Mouse (Mus musculus): Measurements from ENCODE around the gene Il18bp. TPM values are rescaled to one million over a fixed set of nuclear protein-coding genes. Genes with fewer than 3 reads are reported as not detected.

Gene Il18bp
- total RNA-seq, 2 experiments from 2014 or later: 1.3 to 2.4 TPM

Other genes starting within 250 kb of the Il18bp start
- not detected for gene Phox2a, start 200.4 kb downstream of the Il18bp start, total RNA-seq (2021)
- gene Inppl1, start 180.5 kb downstream of the Il18bp start, total RNA-seq (2021): 10 to 100 TPM; 79.2 to 96.2 TPM
- gene Folr2, start 161.5 kb downstream of the Il18bp start, total RNA-seq (2021): 1 to 10 TPM; 1.3 to 2.0 TPM
- gene Anapc15, start 155.0 kb downstream of the Il18bp start, total RNA-seq (2021): 10 to 100 TPM; 16.6 to 22.3 TPM
- gene Folr1, start 147.9 kb downstream of the Il18bp start, total RNA-seq (2021): 1 to 10 TPM in 1 of 2 experiments, under 1 TPM in 1; 0.91 to 1.2 TPM
- 10 to 100 TPM; 93.2 to 99.8 TPM for gene Lamtor1, start 112.8 kb downstream of the Il18bp start, total RNA-seq (2021)
- gene Tomt, start 112.3 kb downstream of the Il18bp start, total RNA-seq (2021): not detected
- gene Lrrc51, start 84.8 kb downstream of the Il18bp start, total RNA-seq (2021): 1 to 10 TPM; 2.9 to 3.2 TPM
- gene Numa1, start 84.6 kb downstream of the Il18bp start, total RNA-seq (2021): 10 to 100 TPM; 43.4 to 48.3 TPM
- gene Rnf121, start 46.8 kb upstream of the Il18bp start, total RNA-seq (2021): 10 to 100 TPM; 22.0 to 22.5 TPM
- gene Xndc1, start 46.8 kb upstream of the Il18bp start, total RNA-seq (2021): 1 to 10 TPM; 3.2 to 4.5 TPM
- gene Xntrpc, start 47.0 kb upstream of the Il18bp start, total RNA-seq (2021): under 1 TPM; 0.54 to 0.66 TPM
- under 1 TPM; 0.42 to 0.54 TPM for gene Trpc2, start 64.4 kb upstream of the Il18bp start, total RNA-seq (2021)
- 100 to 1,000 TPM; 439 to 486 TPM for gene Art1, start 83.1 kb upstream of the Il18bp start, total RNA-seq (2021)
- 10 to 100 TPM; 12.9 to 16.4 TPM for gene Art5, start 90.8 kb upstream of the Il18bp start, total RNA-seq (2021)
- gene Chrna10, start 98.1 kb upstream of the Il18bp start, total RNA-seq (2021): not detected
- gene Nup98, start 191.5 kb upstream of the Il18bp start, total RNA-seq (2021): 10 to 100 TPM; 20.8 to 22.6 TPM
- gene Pgap2, start 191.5 kb upstream of the Il18bp start, total RNA-seq (2021): 10 to 100 TPM; 23.3 to 25.4 TPM
- gene Rhog, start 237.4 kb upstream of the Il18bp start, total RNA-seq (2021): 10 to 100 TPM; 15.6 to 15.7 TPM
- gene Stim1, start 249.1 kb upstream of the Il18bp start, total RNA-seq (2021): 100 to 1,000 TPM; 155 to 167 TPM